Mouse (Mus musculus) kidney, embryonic 15.5 days (tissue): Measurements from ENCODE around the gene Vamp5. TPM values are rescaled to one million over a fixed set of nuclear protein-coding genes. Genes with fewer than 3 reads are reported as not detected.

ENCODE experiments used
- ATAC-seq: fragments of 200-750 bp; cut with Nextera tagmentation; replicated peaks from 2 replicates; pipeline ENCODE4 v1.8.0; 2017; ENCODE audit warnings: moderate TSS enrichment; ENCODE audit not compliant: low FRiP score
- H3K27ac ChIP-seq: fragments of 300-500 bp; sonication (generic); 2 replicates; pipeline ENCODE4 v1.5.1; 2015; ENCODE audit warnings: mild to moderate bottlenecking, inconsistent platforms
- H3K27me3 ChIP-seq: fragments of 300-500 bp; sonication (generic); 2 replicates; pipeline ENCODE4 v1.6.1; 2015; ENCODE audit warnings: inconsistent platforms
- H3K36me3 ChIP-seq: fragments of 300-500 bp; sonication (generic); 2 replicates; pipeline ENCODE4 v1.6.1; 2015; ENCODE audit warnings: inconsistent platforms
- H3K4me1 ChIP-seq: fragments of 300-500 bp; sonication (generic); 2 replicates; pipeline ENCODE4 v1.6.1; 2015; ENCODE audit warnings: inconsistent platforms
- H3K4me2 ChIP-seq: fragments of 300-500 bp; sonication (generic); 2 replicates; pipeline ENCODE4 v1.6.1; 2015; ENCODE audit warnings: moderate library complexity, mild to moderate bottlenecking, inconsistent platforms
- H3K4me3 ChIP-seq: fragments of 300-500 bp; sonication (generic); replicated peaks from 2 replicates; pipeline ENCODE4 v1.5.1; 2015; ENCODE audit warnings: mild to moderate bottlenecking, inconsistent platforms
- H3K9ac ChIP-seq: fragments of 300-500 bp; sonication (generic); 2 replicates; pipeline ENCODE4 v1.6.1; 2015; ENCODE audit warnings: mild to moderate bottlenecking, inconsistent platforms
- H3K9me3 ChIP-seq: fragments of 300-500 bp; sonication (generic); replicated peaks from 2 replicates; pipeline ENCODE4 v1.6.1; 2016; ENCODE audit warnings: inconsistent platforms
- WGBS: fragments of 180-500 bp; shearing (Covaris S2); methylation state at CpG from one replicate; pipeline ENCODE4 v1.1.7; 2015; ENCODE audit warnings: mixed read lengths; 5-methylcytosine and 5-hydroxymethylcytosine counted together
- polyA plus RNA-seq: library from polyadenylated mRNA; unstranded; fragments of >200 nt; fragmentation: Nextera tagmentation; extraction: Ambion mirVana; gene quantifications from 2 replicates; pipeline ENCODE4 v1.2.1, GENCODE M21; 2015

The Vamp5 gene
- polyA plus RNA-seq, 1 experiment from 2014 or later, result 40.7 TPM

GRCm38 (mm10) chr6:72373184-72373583, 7.1 kb downstream of the Vamp5 start:
- ATAC-seq, result no peak
- H3K36me3 ChIP-seq, result no peaks in the 10 kb centered on the region
- H3K4me2 ChIP-seq, result no peak overlapping the region
- peaks cover 15% of the 10 kb centered on the region for H3K4me1 ChIP-seq
- no peak overlapping the region for H3K4me3 ChIP-seq
- no peaks in the 10 kb centered on the region for H3K27me3 ChIP-seq
- 87% methylated on average over 4 of the region's 4 CpGs for WGBS
- no peak overlapping the region for H3K9ac ChIP-seq
- H3K27ac ChIP-seq, result no peak overlapping the region
- H3K9me3 ChIP-seq, result no peaks in the 10 kb centered on the region

DNA sequence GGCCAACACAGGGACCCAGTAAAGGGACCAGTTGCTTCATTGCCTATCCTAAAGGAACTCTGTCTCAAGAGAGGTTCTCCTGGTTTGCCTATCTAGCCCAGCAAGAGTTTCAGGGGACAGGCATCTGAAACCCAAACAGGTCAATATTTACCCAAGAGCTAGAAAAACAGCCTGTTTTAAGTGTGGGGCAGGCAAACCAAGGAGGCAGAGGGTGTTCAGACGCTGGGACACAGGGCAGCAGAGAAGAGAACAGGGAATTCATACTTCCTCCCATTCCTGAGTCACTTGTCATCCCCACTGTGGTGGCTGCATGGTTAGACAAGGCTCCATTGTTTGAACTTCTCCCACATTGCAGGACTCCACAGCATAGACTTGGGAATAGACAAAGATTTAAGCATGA, 8.7 kb downstream of the Vamp5 start:
- H3K9ac ChIP-seq, result no peak overlapping the region
- H3K27ac ChIP-seq, result peak overlapping the region; percentile 37; the same call in 1 of the 2 replicates
- 21% methylated on average over 1 of the region's 1 CpGs for WGBS
- H3K4me2 ChIP-seq, result no peak overlapping the region
- H3K4me1 ChIP-seq, result peaks cover 15% of the 10 kb centered on the region; the same call in 1 of the 2 replicates
- H3K9me3 ChIP-seq, result no peaks in the 10 kb centered on the region
- ATAC-seq, result no peak
- H3K36me3 ChIP-seq, result no peaks in the 10 kb centered on the region
- H3K27me3 ChIP-seq, result no peaks in the 10 kb centered on the region
- H3K4me3 ChIP-seq, result no peak overlapping the region

DNA sequence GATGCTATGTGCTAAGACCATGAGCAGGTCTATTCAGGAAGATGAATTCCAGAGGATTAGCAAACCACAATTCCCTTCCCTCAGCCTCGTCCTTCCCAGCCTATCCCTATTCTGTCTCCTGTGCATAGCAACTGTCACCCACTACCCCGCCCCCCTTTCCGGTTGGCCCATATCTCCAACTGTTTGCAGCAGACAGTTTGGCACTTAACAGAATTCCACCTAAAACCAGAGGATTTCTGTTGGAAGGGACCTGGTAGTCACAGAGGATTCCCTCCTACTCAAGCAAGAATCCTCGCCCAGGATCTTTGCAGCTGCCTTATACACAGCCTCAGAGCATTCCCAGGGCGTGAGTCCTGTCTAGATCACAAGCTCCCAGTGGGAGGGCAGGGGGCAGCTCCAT, 9.1 kb downstream of the Vamp5 start:
- no peak overlapping the region for H3K4me2 ChIP-seq
- H3K27ac ChIP-seq, result peak overlapping the region; percentile 37; the same call in 1 of the 2 replicates
- no peak overlapping the region for H3K9ac ChIP-seq
- peaks cover 15% of the 10 kb centered on the region; the same call in 1 of the 2 replicates for H3K4me1 ChIP-seq
- WGBS, result 51% methylated on average over 5 of the region's 5 CpGs
- H3K4me3 ChIP-seq, result no peak overlapping the region
- no peaks in the 10 kb centered on the region for H3K9me3 ChIP-seq
- 0 out of 2 replicates have a peak, but pooled peaks have one; percentile 25 for ATAC-seq
- H3K27me3 ChIP-seq, result no peaks in the 10 kb centered on the region
- H3K36me3 ChIP-seq, result no peaks in the 10 kb centered on the region

GRCm38 (mm10) chr6:72370091-72370490, 10.2 kb downstream of the Vamp5 start:
- no peak for ATAC-seq
- H3K27me3 ChIP-seq, result no peaks in the 10 kb centered on the region
- peaks cover 15% of the 10 kb centered on the region; the same call in 1 of the 2 replicates for H3K4me1 ChIP-seq
- 79% methylated on average over 12 of the region's 12 CpGs for WGBS
- no peak overlapping the region for H3K27ac ChIP-seq
- no peak overlapping the region for H3K9ac ChIP-seq
- no peaks in the 10 kb centered on the region for H3K36me3 ChIP-seq
- H3K4me3 ChIP-seq, result no peak overlapping the region
- no peaks in the 10 kb centered on the region for H3K9me3 ChIP-seq
- H3K4me2 ChIP-seq, result no peak overlapping the region

- Histone ChIP-seq H3K4me1 (peaks cover 15% of the 10 kb centered on the region; the same call in 1 of the 2 replicates), H3K36me3 (no peaks in the 10 kb centered on the region), H3K4me3 (no peak overlapping the region), H3K27me3 (no peaks in the 10 kb centered on the region), H3K27ac (no peak overlapping the region), H3K4me2 (no peak overlapping the region), H3K9ac (no peak overlapping the region), H3K9me3 (no peaks in the 10 kb centered on the region)
- WGBS, result 83% methylated on average over 4 of the region's 4 CpGs
- no peak for ATAC-seq
Measured at GRCm38 (mm10) chr6:72369557-72369956, 10.7 kb downstream of the Vamp5 start.

DNA sequence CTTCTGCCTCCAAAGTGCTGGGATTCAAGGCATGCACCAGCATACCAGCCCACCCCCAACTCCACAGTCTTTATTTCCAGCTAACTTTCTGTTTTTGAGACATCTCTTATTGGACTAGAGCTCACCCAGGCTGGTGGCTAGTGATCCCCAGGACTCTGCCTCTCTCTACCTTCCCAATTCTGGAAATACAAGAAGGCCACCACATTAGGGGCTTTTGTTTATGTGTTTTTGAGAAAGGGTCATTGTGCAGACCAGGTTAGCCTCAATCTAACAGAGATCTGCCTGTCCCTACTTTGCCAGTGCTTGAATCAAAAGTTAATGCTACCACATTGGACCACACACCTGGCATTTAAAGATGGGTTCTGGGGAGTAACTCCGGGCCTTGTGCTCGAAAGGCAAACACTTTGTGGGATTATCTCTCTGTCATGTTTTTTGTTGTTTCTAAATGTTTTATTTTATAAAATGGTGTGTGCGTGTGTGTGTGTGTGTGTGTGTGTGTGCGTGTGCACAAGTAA, 12.8 kb downstream of the Vamp5 start:
- Histone ChIP-seq H3K27ac (no peak overlapping the region), H3K4me1 (peaks cover 18% of the 10 kb centered on the region), H3K36me3 (no peaks in the 10 kb centered on the region), H3K9me3 (no peaks in the 10 kb centered on the region), H3K27me3 (no peaks in the 10 kb centered on the region), H3K4me2 (no peak overlapping the region), H3K9ac (no peak overlapping the region), H3K4me3 (no peak overlapping the region)
- ATAC-seq, result no peak
- WGBS, result 80% methylated on average over 4 of the region's 4 CpGs

- H3K27me3 ChIP-seq, result no peaks in the 10 kb centered on the region
- 76% methylated on average over 4 of the region's 4 CpGs for WGBS
- peaks cover 18% of the 10 kb centered on the region for H3K4me1 ChIP-seq
- H3K4me2 ChIP-seq, result no peak within 1 kb of the TSS
- H3K9me3 ChIP-seq, result no peaks in the 10 kb centered on the region
- H3K4me3 ChIP-seq, result no peak within 1 kb of the TSS
- no peaks in the 10 kb centered on the region for H3K36me3 ChIP-seq
- no peak within 1 kb of the TSS for H3K27ac ChIP-seq
- no peak for ATAC-seq
- no peak within 1 kb of the TSS for H3K9ac ChIP-seq
Measured at GRCm38 (mm10) chr6:72366844-72367443, 13.3 kb downstream of the Vamp5 start, which contains the start of gene Rnf181. TSS of gene Rnf181 (minus strand) at chr6:72366956.

- no peaks in the 10 kb centered on the region for H3K36me3 ChIP-seq
- no peak overlapping the region for H3K4me2 ChIP-seq
- H3K4me3 ChIP-seq, result no peak overlapping the region
- H3K9ac ChIP-seq, result no peak overlapping the region
- no peak for ATAC-seq
- no peaks in the 10 kb centered on the region for H3K9me3 ChIP-seq
- H3K4me1 ChIP-seq, result peaks cover 19% of the 10 kb centered on the region
- 42% methylated on average over 3 of the region's 3 CpGs for WGBS
- no peak overlapping the region for H3K27ac ChIP-seq
- H3K27me3 ChIP-seq, result no peaks in the 10 kb centered on the region
Measured at GRCm38 (mm10) chr6:72366304-72366703, 14.0 kb downstream of the Vamp5 start.

- H3K4me3 ChIP-seq, result no peak overlapping the region
- ATAC-seq, result no peak
- peaks cover 25% of the 10 kb centered on the region for H3K4me1 ChIP-seq
- H3K9ac ChIP-seq, result no peak overlapping the region
- peaks cover 8% of the 10 kb centered on the region for H3K36me3 ChIP-seq
- H3K9me3 ChIP-seq, result no peaks in the 10 kb centered on the region
- no peaks in the 10 kb centered on the region for H3K27me3 ChIP-seq
- 70% methylated on average over 6 of the region's 6 CpGs for WGBS
- H3K4me2 ChIP-seq, result no peak overlapping the region
- no peak overlapping the region for H3K27ac ChIP-seq
Measured at GRCm38 (mm10) chr6:72364985-72365384, 15.3 kb downstream of the Vamp5 start.

- ATAC-seq, result no peak
- Histone ChIP-seq H3K9ac (no peak overlapping the region), H3K4me1 (peaks cover 26% of the 10 kb centered on the region), H3K4me3 (no peak overlapping the region), H3K4me2 (no peak overlapping the region), H3K27ac (no peak overlapping the region), H3K9me3 (no peaks in the 10 kb centered on the region), H3K27me3 (no peaks in the 10 kb centered on the region), H3K36me3 (peaks cover 18% of the 10 kb centered on the region)
- 41% methylated on average over 7 of the region's 7 CpGs for WGBS
Measured at GRCm38 (mm10) chr6:72364009-72364408, 16.3 kb downstream of the Vamp5 start.

- Histone ChIP-seq H3K4me2 (peak overlapping the region; percentile 81), H3K4me3 (peak overlapping the region; percentile 72), H3K9me3 (no peaks in the 10 kb centered on the region), H3K9ac (peak overlapping the region; percentile 65), H3K27ac (peak overlapping the region; percentile 90), H3K4me1 (peaks cover 26% of the 10 kb centered on the region), H3K27me3 (no peaks in the 10 kb centered on the region), H3K36me3 (peaks cover 33% of the 10 kb centered on the region)
- peak; percentile 98 for ATAC-seq
- under 1% methylated on average over 42 of the region's 42 CpGs for WGBS
Measured at GRCm38 (mm10) chr6:72362132-72363028, 17.9 kb downstream of the Vamp5 start.

GRCm38 (mm10) chr6:72361121-72361551, 19.1 kb downstream of the Vamp5 start:
- peaks cover 31% of the 10 kb centered on the region for H3K4me1 ChIP-seq
- H3K27me3 ChIP-seq, result no peaks in the 10 kb centered on the region
- H3K4me2 ChIP-seq, result peak overlapping the region; percentile 81
- H3K27ac ChIP-seq, result peak overlapping the region; percentile 38; the same call in 1 of the 2 replicates
- ATAC-seq, result no peak
- 52% methylated on average over 5 of the region's 5 CpGs for WGBS
- no peaks in the 10 kb centered on the region for H3K9me3 ChIP-seq
- H3K4me3 ChIP-seq, result peak overlapping the region; percentile 72
- peaks cover 37% of the 10 kb centered on the region for H3K36me3 ChIP-seq
- H3K9ac ChIP-seq, result peak overlapping the region; percentile 65
